Mouse (Mus musculus) brain, adult 2 months (tissue): Measurements from ENCODE around the gene Sp100.

ENCODE experiments used
- DNase-seq: peaks from one replicate; pipeline ENCODE4 v3.0.0; 2011; ENCODE audit warnings: low read depth, low spot score

Gene Sp100

DNA sequence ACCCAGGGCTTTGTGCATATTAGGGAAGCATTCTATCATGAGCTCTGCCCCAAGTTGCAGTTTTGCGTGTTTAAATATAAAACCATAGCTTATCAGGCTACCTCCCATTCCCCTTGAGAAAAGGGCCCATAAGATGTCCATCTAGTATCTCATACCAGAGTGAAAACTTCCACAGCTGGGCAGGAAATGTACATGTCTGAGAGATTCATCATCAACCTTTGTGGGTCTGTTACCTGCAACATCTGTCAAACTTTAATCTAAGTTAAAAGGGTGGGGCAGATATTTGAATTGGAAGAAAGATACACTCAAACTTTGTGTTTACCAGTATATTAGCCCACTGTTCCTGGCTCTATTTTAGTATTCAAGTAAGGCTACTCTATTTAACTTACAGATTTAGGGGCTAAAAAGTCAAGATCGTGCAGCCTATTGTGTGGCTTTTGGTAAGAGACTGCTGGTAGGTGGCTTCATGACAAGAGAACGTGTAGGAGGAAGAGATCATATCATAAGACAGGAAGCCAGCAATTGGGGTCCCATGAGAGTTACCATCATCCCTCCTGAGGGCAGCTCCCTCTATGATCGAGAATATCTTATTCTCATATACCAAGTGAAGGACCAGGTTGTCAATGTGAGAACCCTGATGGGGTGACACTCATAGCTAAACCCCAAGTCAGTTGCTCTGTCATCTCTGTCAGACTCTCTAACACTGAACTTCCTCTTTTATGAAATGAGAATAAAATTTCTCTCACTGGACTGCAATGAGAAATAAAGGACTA lies 48.1 kb downstream of the Sp100 start:
- no peak for DNase-seq

- no peak for DNase-seq
Measured at GRCm38 (mm10) chr1:85702531-85702930, 52.7 kb downstream of the Sp100 start.

- DNase-seq = peak; percentile 74
Measured at GRCm38 (mm10) chr1:85703245-85704186, 53.7 kb downstream of the Sp100 start.

DNA sequence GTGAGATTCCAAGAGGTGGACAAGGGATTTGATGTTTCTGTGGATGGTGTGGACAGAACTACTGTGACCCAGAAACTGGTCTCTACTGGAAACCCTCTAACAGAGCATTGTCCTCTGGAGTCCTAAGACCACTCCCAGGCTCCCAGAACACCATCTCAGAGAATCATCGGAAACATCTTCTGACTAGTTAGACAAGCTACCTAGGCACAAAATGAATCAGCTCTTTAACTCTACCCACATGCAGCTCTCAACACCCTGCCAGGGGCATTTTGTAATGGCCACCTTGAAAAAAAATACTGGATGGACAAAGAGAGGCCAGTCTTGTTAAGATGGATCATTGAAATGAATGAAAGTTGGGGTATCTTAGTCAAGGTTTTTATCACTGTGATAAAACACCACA lies 55.8 kb downstream of the Sp100 start:
- DNase-seq = no peak

GRCm38 (mm10) chr1:85706754-85707153 lies 57.0 kb downstream of the Sp100 start:
- no peak for DNase-seq

DNA sequence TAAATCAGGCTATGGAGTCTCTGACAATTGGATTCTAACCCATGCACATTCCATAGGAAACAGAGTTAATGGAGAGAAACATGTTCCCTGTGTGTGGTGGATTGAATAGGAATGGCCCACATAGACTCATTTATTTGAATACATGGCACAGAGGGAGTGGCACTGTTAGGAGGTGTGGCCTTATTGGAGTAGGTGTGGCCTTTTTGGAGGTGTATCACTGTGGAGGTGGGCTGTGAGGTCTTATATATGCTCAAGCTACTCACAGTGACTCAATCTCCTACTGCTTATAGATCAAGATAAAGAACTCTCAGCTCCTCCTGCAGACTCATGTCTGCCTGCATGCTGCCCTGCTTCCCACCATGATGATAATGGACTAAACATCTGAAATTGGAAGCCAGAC lies 64.7 kb downstream of the Sp100 start:
- no peak for DNase-seq

DNA sequence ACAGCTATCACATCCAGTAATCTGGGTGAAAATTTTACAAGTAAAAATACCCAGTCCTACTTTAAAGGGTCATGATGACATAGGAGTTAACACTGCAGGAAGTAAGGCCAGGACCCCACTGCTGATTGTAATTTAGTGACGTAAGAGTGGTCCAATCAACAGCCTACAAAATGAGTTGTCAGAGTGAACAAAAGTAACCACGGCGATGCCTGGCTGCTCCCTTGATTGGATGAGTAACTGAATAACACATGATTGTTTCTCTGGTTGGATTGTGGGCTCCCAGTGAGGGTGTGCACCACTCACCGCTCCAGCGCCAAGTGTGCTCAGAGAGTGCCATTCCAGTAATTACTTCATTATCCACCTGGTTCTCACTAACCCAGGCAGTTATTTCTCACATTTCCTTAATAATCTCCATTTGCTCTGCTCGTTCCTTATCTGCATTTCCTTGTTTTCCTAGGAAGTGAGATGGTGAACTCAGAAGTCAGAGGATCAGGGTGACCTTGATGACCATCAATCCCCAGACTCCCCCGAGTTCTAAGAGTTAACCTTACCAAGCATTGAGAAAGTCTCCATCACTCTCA lies 66.7 kb downstream of the Sp100 start:
- DNase-seq = no peak

DNA sequence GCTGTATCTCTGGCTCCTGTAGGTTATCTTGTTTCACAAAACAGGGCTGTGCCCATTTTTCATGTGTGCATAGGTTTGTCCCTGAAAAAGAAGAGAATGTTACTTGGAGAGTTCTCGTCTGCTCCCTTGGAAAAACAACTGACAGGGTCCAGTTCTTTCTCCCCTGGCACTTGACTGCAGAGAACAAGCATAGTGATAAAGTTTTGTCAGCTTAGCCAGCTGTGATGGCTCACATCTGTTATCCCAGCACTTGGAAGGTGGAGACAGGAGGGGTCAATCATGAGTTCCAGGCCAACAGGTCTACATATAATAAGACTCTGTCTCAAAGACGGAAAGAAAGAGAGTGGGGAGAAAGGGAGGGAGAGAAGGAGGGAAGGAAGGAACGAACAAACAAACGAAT lies 69.3 kb downstream of the Sp100 start:
- no peak for DNase-seq

- peak; percentile 14 for DNase-seq
Measured at GRCm38 (mm10) chr1:85720220-85720893, 70.6 kb downstream of the Sp100 start.

- DNase-seq = no peak
Measured at GRCm38 (mm10) chr1:85730471-85730870, 80.7 kb downstream of the Sp100 start.

DNA sequence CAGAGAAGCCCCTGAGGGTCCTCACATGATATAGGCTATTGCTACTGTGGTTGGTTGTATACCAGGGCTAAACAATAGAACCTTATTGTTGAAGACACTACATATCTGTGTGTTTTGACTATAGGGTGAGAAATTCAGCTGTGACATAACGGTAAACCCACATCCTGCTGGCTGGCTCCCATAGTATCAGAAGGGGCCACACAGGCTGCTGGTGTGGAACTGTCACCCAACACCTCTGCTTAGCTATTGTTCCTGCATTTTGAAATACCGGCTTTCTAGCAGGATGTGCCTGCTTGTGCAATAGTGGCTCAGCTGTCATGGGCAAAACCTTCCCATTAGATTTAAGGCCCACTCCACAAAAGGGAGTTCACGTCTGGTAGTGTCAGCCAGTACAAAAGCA lies 82.8 kb downstream of the Sp100 start:
- no peak for DNase-seq

DNA sequence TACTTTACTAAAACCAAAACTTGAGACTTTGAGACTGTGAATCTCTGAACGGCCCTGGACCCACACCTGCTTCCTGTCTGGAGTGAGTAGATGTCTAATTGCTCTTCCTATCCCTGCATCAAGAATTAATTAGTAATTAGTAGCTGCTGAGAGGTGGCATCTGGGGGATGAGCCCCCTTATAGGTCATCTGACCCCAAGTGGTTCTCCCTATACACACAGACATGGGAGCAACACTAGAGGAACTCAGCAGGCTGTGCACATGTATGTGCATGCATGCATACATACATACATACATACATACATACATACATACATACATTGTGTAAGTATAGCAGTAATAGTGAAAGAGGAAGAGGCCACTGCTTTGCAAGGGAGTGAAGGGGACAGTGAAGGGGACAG lies 84.7 kb downstream of the Sp100 start:
- DNase-seq = no peak

GRCm38 (mm10) chr1:85735463-85736123 lies 85.8 kb downstream of the Sp100 start:
- peak; percentile 7 for DNase-seq

DNA sequence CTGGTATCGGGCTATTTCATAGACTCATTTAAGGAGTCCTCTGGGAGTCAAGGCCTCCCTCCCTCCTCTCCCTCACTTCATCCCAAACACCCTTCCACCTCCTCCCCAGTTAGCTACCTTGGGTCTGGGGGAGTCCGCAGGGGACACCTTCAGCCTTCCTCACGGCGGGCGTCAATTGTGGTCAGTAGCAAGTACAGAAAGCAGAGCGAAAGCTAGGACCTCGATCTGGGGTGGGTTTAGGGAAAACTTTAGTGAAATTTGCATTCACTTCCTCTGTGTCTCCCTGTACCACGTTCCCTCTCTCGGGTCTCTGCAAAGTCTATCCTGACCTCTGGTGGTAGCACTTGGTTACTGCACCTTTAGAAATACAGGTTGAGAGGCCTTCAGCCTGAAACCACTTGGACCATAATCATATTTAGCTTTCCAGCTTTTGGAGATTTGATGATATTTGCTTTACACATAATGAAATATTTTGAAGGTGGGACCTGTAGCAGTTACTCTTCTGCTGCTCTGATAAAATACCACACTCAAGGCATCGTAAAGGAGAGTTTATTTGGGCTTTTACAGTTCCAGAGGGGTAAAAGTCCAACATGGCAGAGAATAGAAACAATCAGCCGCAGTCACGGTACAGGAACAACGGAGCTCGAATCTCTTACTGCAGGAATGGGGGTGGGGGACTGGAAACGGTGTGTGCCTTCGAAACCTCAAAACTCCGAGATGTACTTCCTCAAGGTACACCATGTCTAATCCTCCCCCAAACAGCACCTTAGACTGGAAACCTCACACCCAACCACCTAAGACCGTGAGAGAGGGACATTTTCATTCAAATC lies 86.8 kb downstream of the Sp100 start:
- DNase-seq = peak; percentile 78

DNA sequence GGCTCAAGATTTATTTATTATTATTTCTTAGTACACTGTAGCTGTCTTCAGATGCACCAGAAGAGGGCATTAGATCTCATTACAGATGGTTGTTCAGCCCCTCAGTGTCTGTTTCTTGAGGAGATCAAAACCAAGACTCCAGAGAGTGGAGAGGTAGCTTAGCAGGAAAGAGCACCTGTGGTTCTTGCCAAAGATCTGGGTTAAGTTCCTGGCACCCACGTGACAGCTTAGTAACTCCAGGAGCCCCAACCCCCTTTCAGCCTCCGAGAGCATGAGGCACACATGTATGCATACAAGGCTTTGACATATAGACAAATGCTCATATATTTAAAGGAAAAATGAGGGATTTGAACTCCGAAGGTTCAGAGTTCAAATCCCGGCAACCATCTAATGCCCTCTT lies 89.2 kb downstream of the Sp100 start:
- no peak for DNase-seq

DNA sequence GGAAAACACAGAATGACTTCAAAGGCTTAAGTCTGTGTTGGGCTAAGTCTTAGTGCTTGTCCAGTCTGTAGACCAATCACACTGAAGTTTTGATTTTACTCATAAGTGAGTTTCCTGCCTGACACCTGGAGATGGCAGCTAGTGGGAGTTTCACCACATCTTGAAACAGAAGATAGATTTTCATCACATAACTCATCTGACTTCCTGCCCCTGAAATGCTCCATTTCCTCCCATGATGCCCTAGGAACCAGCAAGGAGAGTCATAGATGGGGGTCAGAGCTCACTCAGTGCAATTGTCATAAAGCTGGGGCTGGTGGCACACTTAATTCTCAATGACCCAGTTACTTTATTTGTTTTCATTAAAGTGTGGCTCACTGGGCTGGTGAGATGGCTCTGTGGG lies 90.0 kb downstream of the Sp100 start:
- no peak for DNase-seq

GRCm38 (mm10) chr1:85740923-85741322 lies 91.1 kb downstream of the Sp100 start:
- DNase-seq = no peak

DNA sequence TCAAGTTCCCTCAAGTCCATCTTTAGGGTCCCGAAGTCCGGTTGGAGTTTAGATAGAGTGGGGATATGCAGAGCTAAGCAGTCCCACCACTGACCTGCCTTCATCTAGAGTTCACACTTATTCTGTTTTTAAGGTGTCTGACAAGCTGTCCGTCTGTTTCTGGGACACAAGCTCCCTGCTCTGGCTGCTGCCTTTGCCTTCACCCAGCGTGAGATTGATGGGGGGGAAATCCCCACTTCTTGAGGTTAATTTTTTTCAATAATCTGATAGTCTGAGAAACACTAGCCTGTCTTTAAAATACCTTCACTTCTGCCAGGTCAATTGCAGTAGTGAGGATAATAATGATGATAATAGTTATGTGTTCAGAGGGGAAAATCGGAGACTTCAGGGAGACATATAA lies 92.5 kb downstream of the Sp100 start:
- no peak for DNase-seq

- DNase-seq = no peak
Measured at GRCm38 (mm10) chr1:85742916-85743505, 93.2 kb downstream of the Sp100 start.

- DNase-seq = no peak
Measured at GRCm38 (mm10) chr1:85744539-85744938, 94.8 kb downstream of the Sp100 start.
